Mouse (Mus musculus) CH12.LX (cell line): ENCODE data around the gene Uqcr11. TPM values are rescaled to one million over a fixed set of nuclear protein-coding genes. Genes with fewer than 3 reads are reported as not detected.

ENCODE experiments used
- DNase-seq: peaks from one replicate; pipeline ENCODE4 v3.0.0-alpha.2; 2013; ENCODE audit errors: extremely low read depth
- H3K27ac ChIP-seq: 2 replicates; pipeline ENCODE4 v1.5.1; 2012; ENCODE audit warnings: low read depth, mild to moderate bottlenecking, control low read depth, moderate library complexity; ENCODE audit not compliant: insufficient read depth
- H3K27me3 ChIP-seq: replicated peaks from 2 replicates; pipeline ENCODE3; 2012; ENCODE audit warnings: inconsistent platforms
- H3K36me3 ChIP-seq, 2 experiments: replicated peaks in 1 of 2; 2 replicates each; pipeline versions ENCODE3 to v1.6.1; 2012; ENCODE audit warnings: inconsistent platforms in 1 of 2, low read length in 1 of 2, mild to moderate bottlenecking in 1 of 2, mixed read lengths in 1 of 2, moderate library complexity in 1 of 2; ENCODE audit not compliant: control insufficient read depth in 1 of 2, insufficient read depth in 1 of 2
- H3K4me1 ChIP-seq, 2 experiments: 2 replicates each; pipeline ENCODE4 v1.6.1; 2012; ENCODE audit warnings: inconsistent platforms in 1 of 2, moderate library complexity in 1 of 2; ENCODE audit not compliant: insufficient read depth in 2 of 2, control insufficient read depth in 1 of 2
- H3K4me2 ChIP-seq: 2 replicates; pipeline ENCODE4 v1.6.1; 2012; ENCODE audit warnings: low read depth, mild to moderate bottlenecking, control low read depth; ENCODE audit not compliant: poor library complexity, insufficient read depth, severe bottlenecking
- H3K4me3 ChIP-seq, 3 experiments: fragments of 150-350 bp in 1 of 3; sonication (generic) in 1 of 3; replicated peaks in 1 of 3; 2 replicates each; pipeline versions ENCODE3 to v1.5.1; 2011 to 2012; ENCODE audit warnings: low read depth in 2 of 3, low read length in 2 of 3, mild to moderate bottlenecking in 2 of 3, moderate library complexity in 2 of 3, control low read depth in 1 of 3, improper control_type of control experiment in 1 of 3, inconsistent platforms in 1 of 3, mixed read lengths in 1 of 3; ENCODE audit not compliant: poor library complexity in 1 of 3
- H3K79me2 ChIP-seq: replicated peaks from 2 replicates; pipeline ENCODE4 v1.6.1; 2012; ENCODE audit warnings: mild to moderate bottlenecking, moderate library complexity; ENCODE audit not compliant: control insufficient read depth, poor library complexity, insufficient read depth, severe bottlenecking; ENCODE audit errors: extremely low read depth
- H3K9ac ChIP-seq: 2 replicates; pipeline ENCODE4 v1.6.1; 2012; ENCODE audit warnings: low read depth, mild to moderate bottlenecking, control low read depth, moderate library complexity; ENCODE audit not compliant: insufficient read depth
- H3K9me3 ChIP-seq: replicated peaks from 2 replicates; pipeline ENCODE3; 2012; ENCODE audit warnings: low read length, inconsistent platforms, mixed read lengths
- BHLHE40 ChIP-seq: IDR thresholded peaks from 2 replicates; pipeline ENCODE4 v1.6.1; 2011; ENCODE audit warnings: mild to moderate bottlenecking, low read depth, low read length, improper control_type of control experiment
- CHD1 ChIP-seq: IDR thresholded peaks from 2 replicates; pipeline ENCODE4 v1.6.1; 2012; ENCODE audit warnings: low read depth, low read length, improper control_type of control experiment, inconsistent platforms
- CHD2 ChIP-seq: IDR thresholded peaks from 2 replicates; pipeline ENCODE4 v1.6.1; 2011; ENCODE audit warnings: low read length, improper control_type of control experiment
- CTCF ChIP-seq, 2 experiments: IDR thresholded peaks in 1 of 2; conservative IDR thresholded peaks in 1 of 2; 2 replicates each; pipeline ENCODE4 v1.5.1; 2011 to 2012; ENCODE audit warnings: low read depth in 2 of 2, low read length in 2 of 2, improper control_type of control experiment in 1 of 2, inconsistent platforms in 1 of 2, mild to moderate bottlenecking in 1 of 2, moderate library complexity in 1 of 2
- E2F4 ChIP-seq: IDR thresholded peaks from 2 replicates; pipeline ENCODE4 v1.6.1; 2011; ENCODE audit warnings: low read depth, low read length, improper control_type of control experiment; ENCODE audit not compliant: insufficient replicate concordance
- ELF1 ChIP-seq: IDR thresholded peaks from 2 replicates; pipeline ENCODE4 v1.6.1; 2014; ENCODE audit warnings: low read depth, mild to moderate bottlenecking, inconsistent platforms, low read length, improper control_type of control experiment
- EP300 ChIP-seq: IDR thresholded peaks from 2 replicates; pipeline ENCODE4 v1.6.1; 2011; ENCODE audit warnings: low read length, improper control_type of control experiment
- ETS1 ChIP-seq: conservative IDR thresholded peaks from 2 replicates; pipeline ENCODE4 v1.6.1; 2012; ENCODE audit warnings: low read depth, mild to moderate bottlenecking, inconsistent platforms, low read length, improper control_type of control experiment, moderate library complexity
- GABPA ChIP-seq: IDR thresholded peaks from 2 replicates; pipeline ENCODE4 v1.6.1; 2012; ENCODE audit warnings: low read depth, low read length, improper control_type of control experiment, inconsistent platforms; ENCODE audit not compliant: insufficient replicate concordance
- HCFC1 ChIP-seq: IDR thresholded peaks from 2 replicates; pipeline ENCODE4 v1.6.1; 2012; ENCODE audit warnings: low read depth, mild to moderate bottlenecking, inconsistent platforms, low read length, improper control_type of control experiment
- IRF4 ChIP-seq: IDR thresholded peaks from 2 replicates; pipeline ENCODE4 v1.6.1; 2014; ENCODE audit warnings: low read depth, mild to moderate bottlenecking, inconsistent platforms, low read length, improper control_type of control experiment
- JUN ChIP-seq: IDR thresholded peaks from 2 replicates; pipeline ENCODE4 v1.6.1; 2011; ENCODE audit warnings: low read depth, mild to moderate bottlenecking, low read length, improper control_type of control experiment, moderate library complexity; ENCODE audit not compliant: insufficient read depth
- JUND ChIP-seq: conservative IDR thresholded peaks from 2 replicates; pipeline ENCODE4 v1.6.1; 2011; ENCODE audit warnings: low read depth, low read length, improper control_type of control experiment
- KAT2A ChIP-seq: IDR thresholded peaks from 2 replicates; pipeline ENCODE4 v1.6.1; 2012; ENCODE audit warnings: low read length, improper control_type of control experiment, inconsistent platforms; ENCODE audit not compliant: insufficient replicate concordance
- MAFK ChIP-seq: IDR thresholded peaks from 2 replicates; pipeline ENCODE4 v1.6.1; 2011; ENCODE audit warnings: low read length, improper control_type of control experiment; ENCODE audit not compliant: insufficient replicate concordance
- MAX ChIP-seq: IDR thresholded peaks from 2 replicates; pipeline ENCODE4 v1.6.1; 2011; ENCODE audit warnings: low read length, improper control_type of control experiment
- MAZ ChIP-seq: IDR thresholded peaks from 2 replicates; pipeline ENCODE4 v1.6.1; 2012; ENCODE audit warnings: low read depth, mild to moderate bottlenecking, inconsistent platforms, low read length, improper control_type of control experiment, moderate library complexity
- MEF2A ChIP-seq: IDR thresholded peaks from 2 replicates; pipeline ENCODE4 v1.6.1; 2014; ENCODE audit warnings: low read depth, mild to moderate bottlenecking, inconsistent platforms, low read length, improper control_type of control experiment, borderline replicate concordance
- MXI1 ChIP-seq: IDR thresholded peaks from 2 replicates; pipeline ENCODE4 v1.6.1; 2011; ENCODE audit warnings: mild to moderate bottlenecking, low read depth, low read length, improper control_type of control experiment
- MYC ChIP-seq: IDR thresholded peaks from 2 replicates; pipeline ENCODE4 v1.6.1; 2011; ENCODE audit warnings: low read depth, mild to moderate bottlenecking, improper control_type of control experiment, low read length
- NELFE ChIP-seq: IDR thresholded peaks from 2 replicates; pipeline ENCODE4 v1.6.1; 2011; ENCODE audit warnings: low read depth, low read length, improper control_type of control experiment
- NRF1 ChIP-seq: IDR thresholded peaks from 2 replicates; pipeline ENCODE4 v1.6.1; 2014; ENCODE audit warnings: low read depth, mild to moderate bottlenecking, inconsistent platforms, low read length, improper control_type of control experiment, moderate library complexity
- PAX5 ChIP-seq: IDR thresholded peaks from 2 replicates; pipeline ENCODE4 v1.6.1; 2012; ENCODE audit warnings: low read length, inconsistent platforms, mixed read lengths
- POLR2A ChIP-seq: IDR thresholded peaks from 2 replicates; pipeline ENCODE4 v1.6.1; 2011; ENCODE audit warnings: low read depth, mild to moderate bottlenecking, improper control_type of control experiment, low read length
- POLR2AphosphoS2 ChIP-seq: IDR thresholded peaks from 2 replicates; pipeline ENCODE4 v1.6.1; 2011; ENCODE audit warnings: low read depth, low read length, improper control_type of control experiment
- RAD21 ChIP-seq: IDR thresholded peaks from 2 replicates; pipeline ENCODE4 v1.6.1; 2011; ENCODE audit warnings: low read depth, mild to moderate bottlenecking, low read length, improper control_type of control experiment, moderate library complexity
- RCOR1 ChIP-seq: conservative IDR thresholded peaks from 2 replicates; pipeline ENCODE4 v1.6.1; 2012; ENCODE audit warnings: low read depth, mild to moderate bottlenecking, inconsistent platforms, low read length, improper control_type of control experiment
- SIN3A ChIP-seq: IDR thresholded peaks from 2 replicates; pipeline ENCODE4 v1.6.1; 2012; ENCODE audit warnings: low read length, improper control_type of control experiment, inconsistent platforms
- SMC3 ChIP-seq: IDR thresholded peaks from 2 replicates; pipeline ENCODE4 v1.6.1; 2011; ENCODE audit warnings: low read depth, low read length, improper control_type of control experiment
- TBP ChIP-seq: conservative IDR thresholded peaks from 2 replicates; pipeline ENCODE4 v1.6.1; 2011; ENCODE audit warnings: low read depth, low read length, improper control_type of control experiment
- TCF12 ChIP-seq: IDR thresholded peaks from 2 replicates; pipeline ENCODE4 v1.6.1; 2014; ENCODE audit warnings: low read depth, mild to moderate bottlenecking, inconsistent platforms, low read length, improper control_type of control experiment
- UBTF ChIP-seq: IDR thresholded peaks from 2 replicates; pipeline ENCODE4 v1.6.1; 2012; ENCODE audit warnings: low read depth, mild to moderate bottlenecking, inconsistent platforms, low read length, improper control_type of control experiment, moderate library complexity
- USF1 ChIP-seq: IDR thresholded peaks from 2 replicates; pipeline ENCODE4 v1.6.1; 2014; ENCODE audit warnings: low read depth, mild to moderate bottlenecking, inconsistent platforms, low read length, improper control_type of control experiment
- USF2 ChIP-seq: conservative IDR thresholded peaks from 2 replicates; pipeline ENCODE4 v1.6.1; 2011; ENCODE audit warnings: low read depth, low read length, improper control_type of control experiment
- ZC3H11A ChIP-seq: IDR thresholded peaks from 2 replicates; pipeline ENCODE4 v1.6.1; 2012; ENCODE audit warnings: low read depth, mild to moderate bottlenecking, inconsistent platforms, low read length, improper control_type of control experiment
- ZKSCAN1 ChIP-seq: IDR thresholded peaks from 2 replicates; pipeline ENCODE4 v1.6.1; 2012; ENCODE audit warnings: low read depth, inconsistent platforms, low read length, improper control_type of control experiment, borderline replicate concordance
- ZMIZ1 ChIP-seq: IDR thresholded peaks from 2 replicates; pipeline ENCODE4 v1.6.1; 2012; ENCODE audit warnings: low read depth, mild to moderate bottlenecking, inconsistent platforms, low read length, improper control_type of control experiment
- ZNF384 ChIP-seq: IDR thresholded peaks from 2 replicates; pipeline ENCODE4 v1.6.1; 2012; ENCODE audit warnings: low read depth, low read length, improper control_type of control experiment, inconsistent platforms
- dilution Hi-C: fragments of 300-500 bp; cut with MboI; formaldehyde crosslinking; loops from 2 replicates; pipeline ENCODE4 v1.14.3; 2020; ENCODE audit warnings: low sequenced_read_pairs; ENCODE audit not compliant: extremely low pct_unique_long_range_greater_than_20kb, extremely low pct_ligation_motif_present
- in situ Hi-C: fragments of 300-500 bp; cut with MboI; formaldehyde crosslinking; loops from 3 replicates; pipeline ENCODE4 v1.14.3; 2019; ENCODE audit warnings: low sequenced_read_pairs, low pct_ligation_motif_present, low pct_unique_long_range_greater_than_20kb, mixed read lengths
- polyA plus RNA-seq: library from polyadenylated mRNA; unstranded; fragments of >175 nt; gene quantifications from 2 replicates; pipeline ENCODE4 v1.2.1, GENCODE M21; 2012; ENCODE audit warnings: low read depth; ENCODE audit not compliant: insufficient read length
- total RNA-seq, 2 experiments: library from RNA; depleted of rRNA; stranded (reverse); fragments of 300-350 nt in 1 of 2; fragments of >200 nt in 1 of 2; gene quantifications; 2 replicates each; pipeline ENCODE4 v1.2.3; 2012 to 2014

Gene Uqcr11
- total and polyA plus RNA-seq, 3 experiments: 206 to 466 (median 444) TPM

- H3K9ac ChIP-seq: peak overlapping the region; percentile 33; the same call in 1 of the 2 replicates
- H3K4me3 ChIP-seq: no peak overlapping the region
- H3K36me3 ChIP-seq: no peaks in the 10 kb centered on the region
- H3K9me3 ChIP-seq: no peaks in the 10 kb centered on the region
- dilution Hi-C loops (no loop called here), in situ Hi-C loops (loop anchor here (25.0 kb wide), 1 partner anchor 244 kb away; the partner anchor contains the start of gene Mknk2)
- TF ChIP-seq JUND (no peak), CHD2 (peak; percentile 84), TBP (no peak; the same call in 1 of the 2 replicates), RAD21 (peak; percentile 3), MAZ (peak; percentile 85), USF2 (no peak), E2F4 (no peak), BHLHE40 (no peak), CHD1 (no peak), MAFK (peak; percentile 63; the same call in 1 of the 2 replicates), JUN (no peak), MAX (peak; percentile 43; the same call in 1 of the 2 replicates), ZMIZ1 (peak; percentile 82), EP300 (peak; percentile 96), RCOR1 (peak; percentile 89; the same call in 1 of the 2 replicates), CTCF (conservative IDR thresholded peaks at IDR 0.05 in 1 of 2, IDR thresholded peaks at IDR 0.05 in 1 of 2; ENCODE audit: low read depth in 2 of 2, low read length in 2 of 2) (no peak), IRF4 (peak; percentile 95), NRF1 (peak; percentile 33; the same call in 1 of the 2 replicates), MEF2A (peak; percentile 74), POLR2AphosphoS2 (no peak), SIN3A (peak; percentile 84), KAT2A (peak; percentile 67; the same call in 1 of the 2 replicates), ZKSCAN1 (no peak), POLR2A (peak; percentile 49; the same call in 1 of the 2 replicates), GABPA (no peak), USF1 (no peak), MXI1 (no peak), ETS1 (peak; percentile 89), ZC3H11A (no peak), ELF1 (peak; percentile 78), SMC3 (0 out of 2 replicates have a peak, but pooled peaks have one; percentile 22), PAX5 (no peak), UBTF (no peak), TCF12 (peak; percentile 97), NELFE (0 out of 2 replicates have a peak, but pooled peaks have one; percentile 11), ZNF384 (peak; percentile 61; the same call in 1 of the 2 replicates), MYC (peak; percentile 84), HCFC1 (no peak)
- peaks cover 9% of the 10 kb centered on the region for H3K27me3 ChIP-seq
- peak overlapping the region; percentile 97 for H3K27ac ChIP-seq
- DNase-seq: peak; percentile 97
- no peaks in the 10 kb centered on the region for H3K79me2 ChIP-seq
- H3K4me1 ChIP-seq: peaks cover 34 to 73% of the 10 kb centered on the region in 2 experiments
- peak overlapping the region; percentile 48; the same call in 1 of the 2 replicates for H3K4me2 ChIP-seq
Measured at GRCm38 (mm10) chr10:80442989-80443388, 36.4 kb upstream of the Uqcr11 start.
